Comparison of ENCODE assay signal across 12 mouse cellular contexts in the genomic region with DNA sequence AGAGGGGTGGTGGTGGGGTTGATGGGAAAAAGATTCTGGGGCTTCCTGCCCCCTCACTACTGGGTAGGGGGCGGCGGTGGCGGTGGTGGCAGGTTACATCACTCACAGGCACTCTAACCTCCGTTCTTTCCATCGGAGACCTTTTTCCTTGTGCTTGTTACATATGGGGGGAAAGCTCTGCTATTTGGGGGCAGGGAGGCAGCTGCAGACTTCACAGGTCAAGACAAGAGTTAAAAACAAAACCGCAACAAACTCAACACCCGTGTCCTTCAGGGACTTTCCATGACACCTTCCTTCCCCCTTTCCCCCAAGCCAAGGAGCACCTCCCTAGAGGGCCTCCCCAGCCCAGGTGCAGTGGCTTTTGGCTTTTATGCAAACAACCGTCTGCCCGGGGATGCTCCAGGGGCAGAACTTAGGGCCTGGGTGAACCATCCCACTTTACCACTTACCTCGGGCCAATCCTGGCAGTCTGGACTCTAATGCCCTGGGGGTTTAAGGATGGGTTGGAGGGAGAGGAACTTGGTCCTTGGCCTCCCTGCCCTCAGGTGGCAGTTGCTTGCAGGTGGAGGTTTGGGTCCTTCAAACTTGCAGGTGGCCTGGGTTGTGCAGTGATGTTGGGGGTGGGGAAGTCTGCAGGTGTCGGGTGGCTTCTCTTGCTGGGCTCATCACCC. TPM values are rescaled to one million over a fixed set of nuclear protein-coding genes. Genes with fewer than 3 reads are reported as not detected.
DNase-seq lines count a peak whose midpoint lies in the region; ATAC-seq and TF ChIP-seq lines count a peak whose summit lies in the region.
"Had no signal": no experiment of that assay in that cellular context is flagged by ENCODE, and none has a peak within 500 bp of the region (broad histone marks: within the 10 kb centered on the region; RNA-seq: fewer than 3 reads in every experiment).

No protein-coding gene starts in this region.

- H3K27ac ChIP-seq in left cerebral cortex, adult 2 months, result no peak overlapping the region
- H3K27ac ChIP-seq: liver, embryonic 14.5 days had no signal

- intact Hi-C loops in left cerebral cortex, adult 2 months (cut with DNase I), result loop anchor here (5.0 kb wide), 1 partner anchor 212 kb away; no protein-coding TSS in a partner anchor

- peak; percentile 22 for DNase-seq in cerebellum, adult 9-11 months
- peak; percentile 83 to 86 for DNase-seq in B cell, adult 2 months
- peak; percentile 60 for DNase-seq in naive thymus-derived CD4-positive, alpha-beta T cell, adult 2 months (ENCODE audit: low read depth)
- peak; percentile 80 to 88 for DNase-seq in thymus, adult 18-20 months
- no peak for DNase-seq in adrenal gland, adult (ENCODE audit: inconsistent age in 2 of 2, low spot score in 1 of 2)
- no peak for DNase-seq in left cerebral cortex, adult 2 months (ENCODE audit: extremely low spot score in 1 of 2, low spot score in 2 of 2)
- DNase-seq in layer of hippocampus, adult 9-11 months, result no peak
- DNase-seq: adrenal gland, adult 8-10 months; heart, adult 18-20 months had no signal

- ATAC-seq in cerebellum, adult (ENCODE audit: insufficient number of reproducible peaks, low FRiP score, low TSS enrichment), result no peak
- ATAC-seq: Patski had no signal

- no peak for TF ChIP-seq CTCF in left cerebral cortex, adult 2 months (IDR thresholded peaks at IDR 0.05)

- H3K4me3 ChIP-seq in left cerebral cortex, adult 2 months, result no peak overlapping the region

RNA-seq across cellular contexts. Expression of gene Grb7, which starts 13.0 kb away (rescaled TPM):
- total RNA-seq in left cerebral cortex, adult 2 months (2021), result 1 to 10 TPM; 2.0 to 2.5 TPM

RNA-seq across cellular contexts. Expression of gene Mien1, which starts 20.4 kb away (rescaled TPM):
- total RNA-seq in left cerebral cortex, adult 2 months (2021), result 100 to 1,000 TPM; 100 to 106 TPM

RNA-seq across cellular contexts. Expression of gene Erbb2, which starts 46.9 kb away (rescaled TPM):
- total RNA-seq in left cerebral cortex, adult 2 months (2021), result 1 to 10 TPM; 1.8 to 1.9 TPM

RNA-seq across cellular contexts. Expression of gene Pgap3, which starts 58.9 kb away (rescaled TPM):
- 10 to 100 TPM; 10.2 to 11.9 TPM for total RNA-seq in left cerebral cortex, adult 2 months (2021)

Comparison
In these comparisons a context has a peak if more than half of its experiments do, and no peak if none do; other contexts are left out.
1. DNase-seq: peak in cerebellum, adult 9-11 months (single experiment), B cell, adult 2 months (2 of 2), naive thymus-derived CD4-positive, alpha-beta T cell, adult 2 months (single experiment) and thymus, adult 18-20 months (2 of 2); none in adrenal gland, adult (0 of 2), left cerebral cortex, adult 2 months (0 of 2) and layer of hippocampus, adult 9-11 months (single experiment).